Mouse (Mus musculus) lung, embryonic 15.5 days (tissue): ENCODE data around the gene Omg. TPM values are rescaled to one million over a fixed set of nuclear protein-coding genes. Genes with fewer than 3 reads are reported as not detected.

Experiments
- ATAC-seq: fragments of 200-750 bp; cut with Nextera tagmentation; 2 replicates; pipeline ENCODE4 v1.8.0; 2017; ENCODE audit warnings: moderate number of reproducible peaks, borderline replicate concordance; ENCODE audit not compliant: low FRiP score, low TSS enrichment; ENCODE audit errors: extremely low read depth
- H3K27ac ChIP-seq: fragments of 300-500 bp; sonication (generic); 2 replicates; pipeline ENCODE4 v1.5.1; 2015; ENCODE audit warnings: moderate library complexity, mild to moderate bottlenecking, inconsistent platforms
- H3K27me3 ChIP-seq: fragments of 300-500 bp; sonication (generic); 2 replicates; pipeline ENCODE4 v1.6.1; 2015; ENCODE audit warnings: inconsistent platforms
- H3K36me3 ChIP-seq: fragments of 300-500 bp; sonication (generic); 2 replicates; pipeline ENCODE4 v1.6.1; 2015; ENCODE audit warnings: inconsistent platforms
- H3K4me1 ChIP-seq: fragments of 300-500 bp; sonication (generic); 2 replicates; pipeline ENCODE4 v1.6.1; 2015; ENCODE audit warnings: inconsistent platforms
- H3K4me2 ChIP-seq: fragments of 300-500 bp; sonication (generic); 2 replicates; pipeline ENCODE4 v1.6.1; 2015; ENCODE audit warnings: inconsistent platforms, mild to moderate bottlenecking, moderate library complexity
- H3K4me3 ChIP-seq: fragments of 300-500 bp; sonication (generic); 2 replicates; pipeline ENCODE4 v1.5.1; 2015; ENCODE audit warnings: mild to moderate bottlenecking, inconsistent platforms
- H3K9ac ChIP-seq: fragments of 300-500 bp; sonication (generic); 2 replicates; pipeline ENCODE4 v1.6.1; 2015; ENCODE audit warnings: inconsistent platforms
- H3K9me3 ChIP-seq: fragments of 300-500 bp; sonication (generic); 2 replicates; pipeline ENCODE4 v1.6.1; 2016; ENCODE audit warnings: inconsistent platforms
- WGBS: fragments of 180-500 bp; shearing (Covaris S2); methylation state at CpG from one replicate; pipeline ENCODE4 v1.1.7; 2015; 5-methylcytosine and 5-hydroxymethylcytosine counted together
- polyA plus RNA-seq: library from polyadenylated mRNA; unstranded; fragments of >200 nt; fragmentation: Nextera tagmentation; extraction: Ambion mirVana; gene quantifications from 2 replicates; pipeline ENCODE4 v1.2.1, GENCODE M21; 2015

The Omg gene
- polyA plus RNA-seq, 1 experiment from 2014 or later: 0.24 TPM

DNA sequence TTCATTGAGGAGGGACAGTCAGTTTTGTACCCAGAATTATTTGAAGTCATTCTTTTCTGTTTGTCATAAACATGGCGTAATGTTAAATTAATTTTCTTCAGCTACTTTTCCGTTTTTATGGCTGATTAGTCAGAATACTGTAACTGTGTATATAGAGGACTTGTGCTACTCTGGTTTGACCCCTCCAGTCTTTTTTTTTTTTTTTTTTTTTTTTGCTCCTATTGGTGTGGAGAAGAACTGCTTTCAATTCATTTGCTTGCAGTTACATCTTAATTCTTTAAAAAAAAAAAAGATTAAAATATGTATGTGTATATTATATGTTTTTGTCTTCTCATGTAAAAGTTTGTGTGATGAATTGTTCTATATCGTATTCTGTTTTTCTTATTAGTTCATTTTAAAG is 8.1 kb upstream of the Omg start:
- Histone ChIP-seq H3K4me1 (0 out of 2 replicates have a peak, but pooled peaks cover 7% of the 10 kb centered on the region), H3K27ac (no peak overlapping the region), H3K27me3 (no peaks in the 10 kb centered on the region), H3K4me2 (no peak overlapping the region), H3K36me3 (no peaks in the 10 kb centered on the region), H3K4me3 (no peak overlapping the region), H3K9me3 (no peaks in the 10 kb centered on the region), H3K9ac (no peak overlapping the region)
- 83% methylated on average over 3 of the region's 3 CpGs for WGBS
- no peak for ATAC-seq

DNA sequence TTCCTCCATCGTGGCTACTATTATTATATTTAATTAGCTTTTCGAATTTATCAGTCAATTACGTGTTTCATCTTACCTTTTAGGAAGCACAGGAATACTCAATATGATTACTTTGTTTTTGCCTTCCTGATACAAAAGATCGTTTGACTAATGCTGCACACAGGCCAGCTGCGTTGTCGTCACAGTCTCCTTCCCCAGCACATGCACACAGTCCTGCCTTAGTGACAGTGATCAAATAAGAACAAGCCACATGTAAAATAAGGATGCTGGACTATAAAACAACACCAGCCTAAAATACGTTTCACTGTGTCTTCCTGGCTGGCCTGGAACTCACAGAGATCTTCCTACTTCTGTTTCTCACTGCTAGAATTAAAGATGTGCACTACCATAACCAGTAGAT is 622 bp upstream of the Omg start:
- no peaks in the 10 kb centered on the region for H3K27me3 ChIP-seq
- no peaks in the 10 kb centered on the region for H3K36me3 ChIP-seq
- no peaks in the 10 kb centered on the region for H3K4me1 ChIP-seq
- ATAC-seq: no peak
- no peak overlapping the region for H3K27ac ChIP-seq
- H3K9ac ChIP-seq: no peak overlapping the region
- no peak overlapping the region for H3K4me2 ChIP-seq
- H3K9me3 ChIP-seq: no peaks in the 10 kb centered on the region
- no peak overlapping the region for H3K4me3 ChIP-seq
- WGBS: 87% methylated on average over 7 of the region's 7 CpGs

DNA sequence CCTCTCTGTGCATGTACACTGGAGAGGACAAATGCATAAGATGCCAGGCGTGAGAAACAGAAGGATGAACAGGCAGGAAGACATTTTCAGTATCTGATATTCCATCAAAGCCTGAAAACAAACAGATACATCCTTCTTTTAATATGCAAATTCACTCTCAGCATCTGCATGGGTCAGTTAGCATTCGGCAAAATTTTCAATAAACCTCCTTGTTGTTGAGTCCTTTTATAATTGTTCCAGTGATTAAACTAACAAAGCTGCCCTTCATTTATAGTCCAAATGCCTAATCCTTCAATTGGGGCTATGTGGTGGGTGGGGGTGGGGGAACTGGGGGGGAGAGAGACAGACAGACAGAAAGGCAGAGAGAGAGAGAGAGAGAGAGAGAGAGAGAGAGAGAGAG is 967 bp downstream of the Omg start:
- H3K9me3 ChIP-seq: no peaks in the 10 kb centered on the region
- no peak overlapping the region for H3K4me3 ChIP-seq
- no peaks in the 10 kb centered on the region for H3K36me3 ChIP-seq
- H3K27me3 ChIP-seq: no peaks in the 10 kb centered on the region
- H3K4me2 ChIP-seq: no peak overlapping the region
- 76% methylated on average over 2 of the region's 2 CpGs for WGBS
- no peak overlapping the region for H3K27ac ChIP-seq
- no peak overlapping the region for H3K9ac ChIP-seq
- ATAC-seq: no peak
- no peaks in the 10 kb centered on the region for H3K4me1 ChIP-seq

DNA sequence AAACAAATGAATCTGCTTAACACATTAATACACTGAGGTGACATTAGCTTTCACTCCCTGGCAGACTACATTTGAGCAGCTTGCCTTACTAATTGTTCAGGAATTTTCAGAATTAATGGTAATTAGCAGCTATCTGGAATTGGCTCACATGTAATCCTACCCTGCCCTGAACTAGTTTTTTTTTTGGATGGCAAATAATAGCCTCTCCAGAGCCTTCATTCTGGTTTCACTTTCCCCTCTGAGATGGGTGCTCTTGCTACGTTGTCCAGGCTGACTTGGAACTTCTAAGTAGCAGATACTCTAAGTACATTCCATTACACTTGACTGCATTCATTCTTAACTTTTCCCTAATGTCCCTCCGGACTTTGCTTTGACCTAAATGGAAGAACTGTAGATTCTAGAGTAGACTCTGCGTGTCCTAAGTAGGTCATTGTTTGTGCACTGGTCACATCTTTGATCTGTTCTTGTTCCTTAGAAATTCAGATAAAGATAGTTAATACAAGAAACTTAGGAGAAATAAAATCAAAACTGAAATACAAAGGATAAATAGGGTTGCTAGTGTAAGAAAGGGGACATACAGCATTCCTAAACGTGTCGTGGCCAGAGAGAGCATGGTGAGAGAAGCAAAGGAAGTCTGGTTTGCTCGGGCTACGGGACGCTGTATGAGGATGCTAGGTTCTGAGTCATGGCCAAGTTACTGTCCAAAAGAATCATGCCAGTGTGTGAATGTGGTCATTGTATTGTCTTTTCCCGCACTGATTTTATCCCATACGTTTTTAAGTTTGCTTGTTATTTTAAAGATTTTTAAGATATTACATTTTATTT is 8.7 kb downstream of the Omg start:
- WGBS: 74% methylated on average over 10 of the region's 10 CpGs
- Histone ChIP-seq H3K4me1 (no peaks in the 10 kb centered on the region), H3K4me3 (no peak overlapping the region), H3K9ac (no peak overlapping the region), H3K36me3 (no peaks in the 10 kb centered on the region), H3K27ac (no peak overlapping the region), H3K27me3 (no peaks in the 10 kb centered on the region), H3K4me2 (no peak overlapping the region), H3K9me3 (no peaks in the 10 kb centered on the region)
- no peak for ATAC-seq

DNA sequence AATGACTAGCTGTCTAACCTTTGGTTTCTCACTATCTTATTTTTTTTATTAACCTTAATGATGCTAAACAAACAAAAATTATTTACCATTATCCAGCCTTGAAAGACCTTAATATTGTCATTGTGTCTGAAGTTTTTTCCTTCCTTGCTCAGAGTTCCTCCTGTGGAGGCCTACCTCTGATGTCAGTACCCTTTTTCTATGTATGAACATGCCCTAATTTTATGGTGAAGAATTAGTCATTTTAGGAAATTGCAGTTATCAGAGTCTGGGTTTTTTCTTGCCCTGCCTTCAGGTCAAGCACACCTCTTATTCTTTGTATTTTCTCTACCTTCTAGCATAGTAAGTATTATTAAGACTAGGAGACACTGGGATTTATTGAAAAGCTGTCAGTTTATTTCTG is 19.2 kb downstream of the Omg start:
- no peak overlapping the region for H3K27ac ChIP-seq
- H3K4me3 ChIP-seq: no peak overlapping the region
- H3K9me3 ChIP-seq: no peaks in the 10 kb centered on the region
- no peak overlapping the region for H3K9ac ChIP-seq
- ATAC-seq: no peak
- no peak overlapping the region for H3K4me2 ChIP-seq
- H3K36me3 ChIP-seq: peaks cover 13% of the 10 kb centered on the region
- H3K4me1 ChIP-seq: peaks cover 7% of the 10 kb centered on the region
- H3K27me3 ChIP-seq: no peaks in the 10 kb centered on the region

DNA sequence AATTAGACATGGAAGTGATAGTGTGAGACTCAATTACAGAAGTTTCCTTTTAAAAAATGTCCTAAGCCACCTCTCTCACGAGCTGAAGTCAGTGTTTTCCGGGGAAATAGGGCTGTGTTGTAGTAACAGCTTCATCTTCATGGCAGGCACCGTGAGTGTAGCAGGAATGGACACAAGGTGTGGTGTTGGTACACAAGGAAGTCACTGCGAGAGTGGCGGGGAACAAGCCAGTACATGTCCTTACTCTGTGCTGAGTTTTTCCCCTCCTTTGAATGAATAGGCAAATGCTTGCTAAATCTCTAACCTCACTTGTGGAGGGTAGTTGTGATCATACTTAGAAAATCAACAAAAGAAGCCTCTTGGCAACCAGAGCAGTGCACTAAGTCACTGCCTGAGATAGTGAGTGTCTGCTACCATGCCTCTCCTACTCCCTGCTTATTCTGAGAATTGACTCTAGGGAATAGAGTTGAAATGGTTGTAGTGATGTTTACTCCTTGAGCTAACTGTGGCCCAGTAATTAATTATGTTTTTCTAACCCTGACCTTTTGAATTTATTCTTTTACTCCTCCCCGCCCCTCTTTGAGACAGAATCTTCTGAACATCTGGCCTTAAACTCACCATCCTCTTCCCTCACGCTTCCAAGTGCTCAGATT is 19.9 kb downstream of the Omg start:
- H3K4me3 ChIP-seq: no peak overlapping the region
- no peaks in the 10 kb centered on the region for H3K27me3 ChIP-seq
- no peak for ATAC-seq
- H3K4me1 ChIP-seq: peaks cover 3% of the 10 kb centered on the region
- H3K4me2 ChIP-seq: no peak overlapping the region
- no peak overlapping the region for H3K27ac ChIP-seq
- peaks cover 17% of the 10 kb centered on the region for H3K36me3 ChIP-seq
- H3K9me3 ChIP-seq: no peaks in the 10 kb centered on the region
- WGBS: 72% methylated on average over 7 of the region's 7 CpGs
- no peak overlapping the region for H3K9ac ChIP-seq

DNA sequence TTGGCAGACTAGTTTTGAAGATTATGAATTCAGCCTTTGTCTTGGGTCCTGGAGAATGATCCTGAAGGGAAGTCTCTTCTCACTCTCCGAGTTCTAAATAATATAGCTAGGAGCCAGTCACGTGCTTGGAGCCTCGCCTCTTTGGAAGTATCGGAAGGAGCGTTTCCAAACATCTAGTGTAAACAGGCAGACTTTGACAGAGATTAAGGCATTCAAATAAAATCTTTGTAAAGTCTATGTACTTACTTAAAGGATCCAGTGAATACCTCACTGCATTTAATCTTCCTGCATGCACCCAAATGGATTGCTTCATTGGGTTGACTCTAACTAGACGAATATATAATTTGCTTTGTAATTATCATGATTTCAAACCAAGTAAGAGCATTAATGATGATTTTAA is 20.5 kb downstream of the Omg start:
- peaks cover 17% of the 10 kb centered on the region for H3K36me3 ChIP-seq
- H3K4me3 ChIP-seq: no peak overlapping the region
- no peak for ATAC-seq
- H3K27me3 ChIP-seq: no peaks in the 10 kb centered on the region
- H3K4me1 ChIP-seq: no peaks in the 10 kb centered on the region
- whole genome bisulfite sequencing: 55% methylated on average over 6 of the region's 6 CpGs
- no peak overlapping the region for H3K4me2 ChIP-seq
- H3K9ac ChIP-seq: no peak overlapping the region
- no peak overlapping the region for H3K27ac ChIP-seq
- no peaks in the 10 kb centered on the region for H3K9me3 ChIP-seq

DNA sequence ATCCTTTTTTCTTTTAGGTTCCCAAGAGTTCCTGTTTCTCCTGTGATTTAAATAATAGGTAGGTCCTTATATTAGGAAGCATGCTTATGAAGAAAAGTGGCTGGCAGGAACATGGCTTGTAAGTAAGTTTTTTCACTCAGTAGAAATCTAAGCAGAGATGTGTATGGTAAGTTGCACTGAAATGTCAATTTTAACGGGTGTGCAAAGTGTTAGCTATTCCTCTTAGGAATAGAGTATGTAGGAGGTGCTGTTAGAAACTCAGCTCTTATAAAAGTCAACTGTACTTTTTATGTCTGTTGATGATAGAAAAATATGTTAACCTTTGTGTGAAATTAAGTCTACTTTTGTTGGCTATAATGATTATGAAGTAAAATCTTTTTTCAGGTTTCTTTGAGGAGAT is 35.8 kb downstream of the Omg start:
- 48% methylated on average over 1 of the region's 1 CpGs for WGBS
- no peak overlapping the region for H3K4me2 ChIP-seq
- H3K4me1 ChIP-seq: no peaks in the 10 kb centered on the region
- no peak overlapping the region for H3K9ac ChIP-seq
- no peaks in the 10 kb centered on the region for H3K9me3 ChIP-seq
- no peaks in the 10 kb centered on the region for H3K27me3 ChIP-seq
- no peak overlapping the region for H3K4me3 ChIP-seq
- H3K36me3 ChIP-seq: peaks cover 39% of the 10 kb centered on the region
- no peak for ATAC-seq
- H3K27ac ChIP-seq: no peak overlapping the region

DNA sequence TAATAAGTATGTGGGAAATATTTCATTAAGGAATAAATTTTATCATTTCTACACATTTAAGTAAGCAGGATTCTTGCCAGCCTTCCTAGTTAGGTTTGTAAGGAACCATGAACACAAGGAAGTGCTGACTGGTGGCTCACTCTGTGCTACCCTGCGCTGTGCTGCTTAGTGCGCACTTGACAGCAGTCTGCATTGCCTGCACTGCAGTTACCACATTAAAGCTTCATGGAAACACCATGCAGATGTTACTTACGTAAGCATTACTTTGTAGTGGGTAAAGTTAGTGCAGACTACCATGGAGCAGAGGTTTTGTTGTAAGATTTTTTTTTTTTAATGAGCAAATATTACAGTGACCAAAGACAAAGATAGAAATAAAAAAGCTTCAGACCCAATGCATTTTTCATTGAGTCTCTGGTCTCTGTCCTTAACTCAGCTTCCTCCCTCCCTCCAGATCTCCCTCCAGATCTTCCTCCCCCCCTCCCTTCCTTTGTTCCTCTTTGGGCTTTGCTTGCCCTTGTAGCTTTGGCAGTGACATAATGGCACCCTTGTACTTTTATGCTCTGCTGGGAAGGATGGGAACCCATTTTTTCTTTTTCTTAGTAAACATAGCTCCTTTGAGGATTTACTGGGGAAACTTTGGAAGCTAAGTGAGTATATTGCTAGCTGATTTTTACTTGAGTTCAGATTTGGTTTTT is 43.0 kb downstream of the Omg start:
- H3K4me1 ChIP-seq: no peaks in the 10 kb centered on the region
- no peaks in the 10 kb centered on the region for H3K27me3 ChIP-seq
- no peak overlapping the region for H3K4me2 ChIP-seq
- no peak overlapping the region for H3K9ac ChIP-seq
- peaks cover 24% of the 10 kb centered on the region for H3K36me3 ChIP-seq
- H3K9me3 ChIP-seq: no peaks in the 10 kb centered on the region
- H3K4me3 ChIP-seq: no peak overlapping the region
- ATAC-seq: no peak
- no peak overlapping the region for H3K27ac ChIP-seq
- WGBS: 94% methylated on average over 3 of the region's 3 CpGs

DNA sequence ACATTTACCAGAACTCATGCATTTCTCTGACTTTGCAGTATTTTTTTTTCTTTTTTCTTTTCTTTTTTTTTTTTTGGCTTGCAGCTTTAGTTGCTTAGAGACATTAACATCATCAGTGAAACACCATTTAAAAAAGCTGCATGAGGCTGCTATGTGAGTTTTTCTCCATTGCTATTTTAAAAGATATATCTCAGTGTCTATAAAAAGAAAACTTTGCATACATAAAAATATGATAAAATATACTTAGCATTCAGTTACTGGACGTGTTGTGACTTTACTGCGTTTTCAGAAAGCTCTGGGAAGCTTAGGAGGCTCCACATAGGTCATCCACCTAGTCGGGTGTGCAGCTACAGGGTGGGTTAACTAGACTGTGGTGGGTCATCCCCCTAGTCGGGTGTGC is 44.0 kb downstream of the Omg start:
- no peak overlapping the region for H3K27ac ChIP-seq
- no peaks in the 10 kb centered on the region for H3K9me3 ChIP-seq
- H3K9ac ChIP-seq: no peak overlapping the region
- H3K27me3 ChIP-seq: no peaks in the 10 kb centered on the region
- WGBS: 89% methylated on average over 4 of the region's 4 CpGs
- peaks cover 32% of the 10 kb centered on the region for H3K36me3 ChIP-seq
- no peak for ATAC-seq
- H3K4me2 ChIP-seq: no peak overlapping the region
- no peak overlapping the region for H3K4me3 ChIP-seq
- H3K4me1 ChIP-seq: no peaks in the 10 kb centered on the region

DNA sequence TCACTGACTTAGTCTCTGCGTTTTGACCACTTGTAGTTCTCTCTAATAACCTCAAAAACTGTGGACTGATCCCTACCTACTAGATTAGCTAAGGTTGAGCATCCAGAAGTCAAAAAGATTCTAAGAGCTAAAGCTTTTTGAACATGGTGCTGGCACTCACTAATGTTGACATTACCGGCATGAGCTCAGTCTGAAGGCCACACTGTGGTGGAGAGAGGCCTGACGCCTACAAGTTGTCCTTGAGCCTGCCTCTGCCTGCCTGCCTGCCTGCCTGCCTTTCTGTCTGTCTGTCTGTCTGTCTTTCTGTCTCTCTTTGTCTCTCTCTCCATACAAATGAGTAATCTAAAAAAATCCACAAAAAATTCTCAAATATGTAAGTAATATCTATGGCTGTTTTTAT is 46.0 kb downstream of the Omg start:
- Histone ChIP-seq H3K4me1 (no peaks in the 10 kb centered on the region), H3K9me3 (no peaks in the 10 kb centered on the region), H3K9ac (no peak overlapping the region), H3K27me3 (no peaks in the 10 kb centered on the region), H3K36me3 (peaks cover 36% of the 10 kb centered on the region), H3K27ac (0 out of 2 replicates have a peak overlapping the region, but pooled peaks have one; percentile 5), H3K4me3 (no peak overlapping the region), H3K4me2 (no peak overlapping the region)
- no peak for ATAC-seq
- 59% methylated on average over 3 of the region's 3 CpGs for WGBS

DNA sequence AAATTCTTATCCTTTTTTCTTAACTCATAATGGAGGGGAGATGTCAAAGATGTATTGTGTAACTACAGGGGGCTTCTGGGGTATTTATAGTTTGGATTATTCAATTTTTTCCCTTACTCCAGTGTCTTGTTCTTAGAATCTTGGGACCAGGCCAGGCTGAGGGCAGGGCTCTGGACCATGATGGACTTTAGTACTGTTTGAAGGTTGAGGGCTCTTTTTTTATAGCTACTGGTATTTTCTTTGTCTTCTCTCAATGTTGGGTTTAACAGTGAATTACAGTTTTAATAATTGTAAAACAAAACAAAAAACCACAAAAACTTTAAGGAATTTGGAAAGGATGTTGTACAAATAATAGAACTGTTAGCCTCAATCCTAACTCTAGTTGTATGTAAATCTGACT is 50.9 kb downstream of the Omg start:
- H3K27ac ChIP-seq: no peak overlapping the region
- H3K9ac ChIP-seq: no peak overlapping the region

More for the DNA sequence above, 50.9 kb downstream of the Omg start:
- H3K4me1 ChIP-seq: no peaks in the 10 kb centered on the region
- H3K36me3 ChIP-seq: peaks cover 48% of the 10 kb centered on the region
- no peak overlapping the region for H3K4me2 ChIP-seq
- no peak for ATAC-seq
- no peaks in the 10 kb centered on the region for H3K27me3 ChIP-seq
- H3K9me3 ChIP-seq: no peaks in the 10 kb centered on the region
- no peak overlapping the region for H3K4me3 ChIP-seq
